In the genomic region with DNA sequence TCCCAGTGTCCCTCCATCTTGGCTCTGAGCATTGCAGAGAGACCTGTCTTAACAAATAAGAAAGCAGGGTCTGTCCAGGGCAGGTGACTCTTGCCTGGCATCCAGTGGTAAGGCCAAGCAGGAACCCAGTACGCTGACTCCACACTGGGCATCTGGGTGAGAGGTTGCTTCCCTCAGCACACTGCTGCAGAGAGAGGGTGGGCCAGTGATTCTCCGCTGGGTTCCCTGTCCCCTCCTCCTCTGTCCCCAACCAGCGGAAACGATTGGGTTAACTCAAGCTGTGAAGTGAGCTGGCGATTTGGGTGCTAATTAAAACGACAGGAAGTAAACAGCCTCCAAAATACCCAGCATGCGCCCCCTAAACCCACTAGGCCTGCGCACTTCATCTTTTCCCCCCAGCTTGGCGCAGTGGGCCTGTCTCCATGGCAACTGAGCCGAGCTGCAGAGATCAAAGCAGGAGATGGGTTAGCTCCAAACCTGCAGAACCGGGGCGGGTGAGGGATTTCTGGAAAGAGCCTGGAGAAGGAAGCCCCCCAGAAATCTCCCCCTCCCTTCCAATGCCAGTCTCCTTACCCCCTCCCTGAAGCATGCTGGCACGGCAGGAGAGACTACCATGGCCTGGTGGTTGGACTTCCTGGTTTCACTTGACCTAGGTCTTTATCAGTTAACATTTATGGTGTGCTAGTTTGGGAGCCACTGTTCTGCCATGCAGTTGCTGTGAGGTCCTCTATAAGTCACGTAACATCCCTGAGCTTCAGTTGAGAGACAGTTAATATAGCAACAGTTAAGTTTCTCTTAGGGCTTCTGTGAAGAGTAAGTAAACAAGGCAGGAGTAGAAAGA, we compare ENCODE assay signal across 8 mouse cellular contexts. TPM values are rescaled to one million over a fixed set of nuclear protein-coding genes. Genes with fewer than 3 reads are reported as not detected.
DNase-seq lines count a peak whose midpoint lies in the region; ATAC-seq lines count a peak whose summit lies in the region.
"Had no signal": no experiment of that assay in that cellular context is flagged by ENCODE, and none has a peak within 500 bp of the region (broad histone marks: within the 10 kb centered on the region; RNA-seq: fewer than 3 reads in every experiment).

No protein-coding gene starts in this region.

- ATAC-seq in forebrain, embryonic 16.5 days, result peak; percentile 95

- peak overlapping the region; percentile 61 for H3K4me2 ChIP-seq in forebrain, embryonic 16.5 days (ENCODE audit: low read length)

- WGBS in forebrain, embryonic 16.5 days, result 2% methylated on average over 14 of the region's 14 CpGs
- WGBS in midbrain, embryonic 10.5 days, result 4% methylated on average over 14 of the region's 14 CpGs

- H3K4me3 ChIP-seq in forebrain, embryonic 16.5 days (replicated peaks; ENCODE audit: low read length), result peak overlapping the region; percentile 33
- peak overlapping the region; percentile 41 for H3K4me3 ChIP-seq in midbrain, embryonic 10.5 days
- H3K4me3 ChIP-seq: erythroblast, embryonic 14.5 days had no signal

- H3K9me3 ChIP-seq in forebrain, embryonic 16.5 days (ENCODE audit: control insufficient read depth, low read length), result no peaks in the 10 kb centered on the region
- no peaks in the 10 kb centered on the region for H3K9me3 ChIP-seq in midbrain, embryonic 10.5 days (replicated peaks)

- peak; percentile 75 for DNase-seq in R1 (ENCODE audit: low read depth, low spot score)
- peak; percentile 59 for DNase-seq in cerebellum, adult 11-12 months
- peak; percentile 71 for DNase-seq in layer of hippocampus, adult 9-10 months (ENCODE audit: low spot score)
- DNase-seq in midbrain, embryonic 10.5 days (ENCODE audit: low spot score), result peak; percentile 81
- DNase-seq in splenic B cell, adult 2 months (ENCODE audit: low read depth, low spot score), result peak; percentile 55
- no peak for DNase-seq in urinary bladder, adult 2 months (ENCODE audit: low spot score)

- H3K9ac ChIP-seq in forebrain, embryonic 16.5 days (replicated peaks; ENCODE audit: low read depth, low read length), result peak overlapping the region; percentile 43

- peaks cover 24% of the 10 kb centered on the region for H3K4me1 ChIP-seq in forebrain, embryonic 16.5 days (replicated peaks; ENCODE audit: control insufficient read depth, insufficient read depth, low read length)
- peaks cover 48% of the 10 kb centered on the region for H3K4me1 ChIP-seq in midbrain, embryonic 10.5 days

- H3K27me3 ChIP-seq in forebrain, embryonic 16.5 days (replicated peaks; ENCODE audit: control insufficient read depth, insufficient read depth, low read length), result no peaks in the 10 kb centered on the region
- H3K27me3 ChIP-seq in midbrain, embryonic 10.5 days (ENCODE audit: low read depth, poor library complexity, severe bottlenecking), result peaks cover 20% of the 10 kb centered on the region
- H3K27me3 ChIP-seq in splenic B cell, adult 2 months (ENCODE audit: control insufficient read depth, insufficient read depth, low read length, poor library complexity, severe bottlenecking), result no peaks in the 10 kb centered on the region

- H3K27ac ChIP-seq in forebrain, embryonic 16.5 days (ENCODE audit: low read length), result peak overlapping the region; percentile 88
- peak overlapping the region; percentile 78 for H3K27ac ChIP-seq in midbrain, embryonic 10.5 days (replicated peaks)

- H3K36me3 ChIP-seq in forebrain, embryonic 16.5 days (ENCODE audit: control insufficient read depth, insufficient read depth), result no peaks in the 10 kb centered on the region
- H3K36me3 ChIP-seq in midbrain, embryonic 10.5 days, result no peaks in the 10 kb centered on the region
- no peaks in the 10 kb centered on the region for H3K36me3 ChIP-seq in splenic B cell, adult 2 months (ENCODE audit: control insufficient read depth, insufficient read depth, low read length, poor library complexity, severe bottlenecking)

RNA-seq across cellular contexts. Expression of gene Spock2, which starts 9.5 kb away (rescaled TPM):
- polyA plus RNA-seq in forebrain, embryonic 16.5 days (2015; fragmentation: Nextera tagmentation; extraction: Ambion mirVana), result 52.6 and 68.6 TPM in 2 replicates
- 7.9 and 16.0 TPM in 2 replicates for polyA plus RNA-seq in midbrain, embryonic 10.5 days (2016; fragmentation: Nextera tagmentation; extraction: Ambion mirVana)
- 14.4 and 20.9 TPM in 2 replicates for polyA plus RNA-seq in urinary bladder, adult 2 months (2012; rRNA removed)
